Mouse (Mus musculus) E14TG2a.4 (cell line): ENCODE measurements around the gene Fbxo30.

Experiments
- CTCF ChIP-seq: conservative IDR thresholded peaks from 2 replicates; pipeline ENCODE4 v1.5.1; 2014; ENCODE audit warnings: low read length
- NANOG ChIP-seq: IDR thresholded peaks from 2 replicates; pipeline ENCODE4 v1.6.1; 2014; ENCODE audit warnings: borderline replicate concordance, low read length, mixed read lengths
- POU5F1 ChIP-seq: IDR thresholded peaks from 2 replicates; pipeline ENCODE4 v1.6.1; 2014; ENCODE audit warnings: low read length, borderline replicate concordance

- no peak for TF ChIP-seq CTCF
- TF ChIP-seq NANOG: no peak
- no peak for TF ChIP-seq POU5F1
These were observed 62.3 kb downstream of the Fbxo30 start, which contains the start of gene Epm2a for GRCm38 (mm10) chr10:11343205-11344141.
